Comparison of ENCODE assay signal across 11 mouse cellular contexts in genomic region chr6:37336831-37337260, GRCm38 (mm10). TPM values are rescaled to one million over a fixed set of nuclear protein-coding genes. Genes with fewer than 3 reads are reported as not detected.
DNase-seq lines count a peak whose midpoint lies in the region; ATAC-seq and TF ChIP-seq lines count a peak whose summit lies in the region.
"Had no signal": no experiment of that assay in that cellular context is flagged by ENCODE, and none has a peak within 500 bp of the region (broad histone marks: within the 10 kb centered on the region; RNA-seq: fewer than 3 reads in every experiment).

No protein-coding gene starts in this region.

- intact Hi-C loops in heart, adult 2 months (cut with DNase I): no loop called here

- TF ChIP-seq EP300 in heart, adult 2 months (IDR thresholded peaks at IDR 0.05; ENCODE audit: insufficient read depth, low read depth, low read length): no peak
- no peak for TF ChIP-seq EP300 in stomach, postnatal 0 days (optimal IDR thresholded peaks at IDR 0.05)

- no peaks in the 10 kb centered on the region for H3K9me3 ChIP-seq in neural tube, embryonic 12.5 days
- H3K9me3 ChIP-seq in limb, embryonic 14.5 days (ENCODE audit: control insufficient read depth, low read length): no peaks in the 10 kb centered on the region
- no peaks in the 10 kb centered on the region for H3K9me3 ChIP-seq in stomach, postnatal 0 days (ENCODE audit: control insufficient read depth, low read length)

- peak; percentile 81 for DNase-seq in heart, adult 11 months
- no peak for DNase-seq in heart, adult 2 months
- no peak for DNase-seq in neural tube, embryonic 10.5 days (ENCODE audit: extremely low spot score, low spot score)
- DNase-seq in limb, embryonic 14.5 days (ENCODE audit: low spot score): no peak
- DNase-seq in stomach, postnatal 0 days (ENCODE audit: low spot score): no peak
- DNase-seq: kidney, adult 9 months; thymus, postnatal 36 days had no signal

- 0 out of 2 replicates have a peak, but pooled peaks cover 2% of the 10 kb centered on the region for H3K36me3 ChIP-seq in heart, adult 2 months (ENCODE audit: control insufficient read depth, insufficient read depth, low read length)
- no peaks in the 10 kb centered on the region for H3K36me3 ChIP-seq in neural tube, embryonic 12.5 days
- peaks cover 86% of the 10 kb centered on the region for H3K36me3 ChIP-seq in limb, embryonic 14.5 days (ENCODE audit: control insufficient read depth, insufficient read depth, low read length)
- H3K36me3 ChIP-seq in stomach, postnatal 0 days (ENCODE audit: control insufficient read depth, insufficient read depth, low read length): peaks cover 23% of the 10 kb centered on the region

- ATAC-seq in neural tube, embryonic 12.5 days (ENCODE audit: low FRiP score, low read depth): peak; percentile 37; the same call in 1 of the 2 replicates
- 0 out of 2 replicates have a peak, but pooled peaks have one; percentile 21 for ATAC-seq in limb, embryonic 14.5 days (ENCODE audit: low FRiP score, low read depth)
- peak; percentile 63; the same call in 1 of the 2 replicates for ATAC-seq in stomach, postnatal 0 days (ENCODE audit: low FRiP score, low TSS enrichment)
- no peak for ATAC-seq in megakaryocyte progenitor cell, adult 5-6 weeks (replicated peaks; ENCODE audit: poor library complexity)
- ATAC-seq in CD4-positive, CD25-positive, alpha-beta regulatory T cell, adult 4 months: no peak

- no peak for TF ChIP-seq CTCF in heart, adult 2 months (IDR thresholded peaks at IDR 0.05)
- TF ChIP-seq CTCF in stomach, postnatal 0 days (IDR thresholded peaks at IDR 0.05; ENCODE audit: low read depth): no peak

- H3K79me2 ChIP-seq in heart, adult 2 months (replicated peaks; ENCODE audit: control insufficient read depth, insufficient read depth, low read length): no peaks in the 10 kb centered on the region

- no peaks in the 10 kb centered on the region for H3K27me3 ChIP-seq in heart, adult 2 months (ENCODE audit: control insufficient read depth, insufficient read depth, low read length)
- no peaks in the 10 kb centered on the region for H3K27me3 ChIP-seq in neural tube, embryonic 12.5 days (replicated peaks)
- no peaks in the 10 kb centered on the region for H3K27me3 ChIP-seq in limb, embryonic 14.5 days (ENCODE audit: control insufficient read depth, insufficient read depth, low read length)
- H3K27me3 ChIP-seq in stomach, postnatal 0 days (ENCODE audit: control insufficient read depth, insufficient read depth, low read length): no peaks in the 10 kb centered on the region

- WGBS in heart, adult 2 months: 38% methylated on average over 5 of the region's 5 CpGs
- 12% methylated on average over 5 of the region's 5 CpGs for WGBS in neural tube, embryonic 12.5 days
- WGBS in limb, embryonic 14.5 days: 32% methylated on average over 5 of the region's 5 CpGs
- 27% methylated on average over 5 of the region's 5 CpGs for WGBS in stomach, postnatal 0 days

- H3K9ac ChIP-seq in heart, adult 2 months (ENCODE audit: low read depth, low read length): no peak overlapping the region
- no peak overlapping the region for H3K9ac ChIP-seq in neural tube, embryonic 12.5 days
- H3K9ac ChIP-seq in limb, embryonic 14.5 days (ENCODE audit: low read depth, low read length, severe bottlenecking): no peak overlapping the region
- no peak overlapping the region for H3K9ac ChIP-seq in stomach, postnatal 0 days (ENCODE audit: low read length)
- H3K9ac ChIP-seq: liver, embryonic 14.5 days had no signal

- no peak overlapping the region for H3K27ac ChIP-seq in heart, adult 2 months
- no peak overlapping the region for H3K27ac ChIP-seq in neural tube, embryonic 12.5 days
- 0 out of 2 replicates have a peak overlapping the region, but pooled peaks have one; percentile 39 for H3K27ac ChIP-seq in limb, embryonic 14.5 days (replicated peaks; ENCODE audit: low read depth, low read length)
- peak overlapping the region; percentile 81 for H3K27ac ChIP-seq in stomach, postnatal 0 days (replicated peaks)
- H3K27ac ChIP-seq: liver, embryonic 14.5 days had no signal

- no peak overlapping the region for H3K4me2 ChIP-seq in neural tube, embryonic 12.5 days (replicated peaks)
- H3K4me2 ChIP-seq in limb, embryonic 14.5 days (replicated peaks; ENCODE audit: low read depth, low read length, severe bottlenecking): no peak overlapping the region
- no peak overlapping the region for H3K4me2 ChIP-seq in stomach, postnatal 0 days (replicated peaks; ENCODE audit: low read depth)

- H3K4me3 ChIP-seq in heart, adult 2 months: no peak overlapping the region
- no peak overlapping the region for H3K4me3 ChIP-seq in neural tube, embryonic 12.5 days
- no peak overlapping the region for H3K4me3 ChIP-seq in limb, embryonic 14.5 days (replicated peaks; ENCODE audit: low read length)
- no peak overlapping the region for H3K4me3 ChIP-seq in stomach, postnatal 0 days (ENCODE audit: low read depth, low read length)

- TF ChIP-seq POLR2A in heart, adult 2 months (IDR thresholded peaks at IDR 0.05; ENCODE audit: insufficient read depth, low read depth, low read length): no peak
- TF ChIP-seq POLR2A in limb, embryonic 14.5 days (IDR thresholded peaks at IDR 0.05; ENCODE audit: borderline replicate concordance, extremely low read depth, insufficient read depth, insufficient read length): no peak

- H3K4me1 ChIP-seq in heart, adult 2 months (ENCODE audit: control insufficient read depth, insufficient read depth, low read length): no peaks in the 10 kb centered on the region; the same call in 1 of the 2 replicates
- 0 out of 2 replicates have a peak, but pooled peaks cover 3% of the 10 kb centered on the region for H3K4me1 ChIP-seq in neural tube, embryonic 12.5 days
- H3K4me1 ChIP-seq in limb, embryonic 14.5 days (ENCODE audit: control insufficient read depth, insufficient read depth, low read length): peaks cover 10% of the 10 kb centered on the region; the same call in 1 of the 2 replicates
- H3K4me1 ChIP-seq in stomach, postnatal 0 days (replicated peaks; ENCODE audit: control insufficient read depth, insufficient read depth): peaks cover 2% of the 10 kb centered on the region; the same call in 1 of the 2 replicates

RNA-seq across cellular contexts. Expression of gene Dgki, which starts 36.9 kb away (rescaled TPM):
- under 1 TPM; 0.08 to 0.18 TPM for total RNA-seq in heart, adult 2 months (2021)
- polyA plus RNA-seq in heart, adult 2 months (2012; rRNA removed): 0.04 and 0.15 TPM in 2 replicates
- polyA plus RNA-seq in neural tube, embryonic 12.5 days (2016; fragmentation: Nextera tagmentation; extraction: Ambion mirVana): 4.3 and 4.9 TPM in 2 replicates
- 0.58 and 0.69 TPM in 2 replicates for polyA plus RNA-seq in limb, embryonic 14.5 days (2012; rRNA removed)
- 0.59 and 0.85 TPM in 2 replicates for polyA plus RNA-seq in limb, embryonic 14.5 days (2014; fragmentation: Nextera tagmentation; extraction: Ambion mirVana)
- polyA plus RNA-seq in stomach, postnatal 0 days (2015; fragmentation: Nextera tagmentation; extraction: Ambion mirVana): 0.39 and 0.56 TPM in 2 replicates
- total RNA-seq in megakaryocyte progenitor cell, adult 5-6 weeks (2015): 0.12 and 0.20 TPM in 2 replicates
- 0.20 and 0.21 TPM in 2 replicates for total RNA-seq in megakaryocyte progenitor cell, adult 5-6 weeks (2017)
- under 1 TPM in 1 of 2 experiments, not detected in 1; 0.19 TPM for polyA plus RNA-seq in CD4-positive, CD25-positive, alpha-beta regulatory T cell, adult 4 months (2017; shearing (Covaris generic))

Comparison
In these comparisons a context has a peak if more than half of its experiments do, and no peak if none do; other contexts are left out.
1. H3K27ac ChIP-seq: peak in limb, embryonic 14.5 days (single experiment) and stomach, postnatal 0 days (single experiment); none in heart, adult 2 months (single experiment) and neural tube, embryonic 12.5 days (single experiment).
2. ATAC-seq: peak in neural tube, embryonic 12.5 days (single experiment), limb, embryonic 14.5 days (single experiment) and stomach, postnatal 0 days (single experiment); none in megakaryocyte progenitor cell, adult 5-6 weeks (single experiment) and CD4-positive, CD25-positive, alpha-beta regulatory T cell, adult 4 months (single experiment).